Mouse (Mus musculus): ENCODE data around the gene Dthd1.

- TF ChIP-seq CTCF (IDR thresholded peaks at IDR 0.05; ENCODE audit: control insufficient read depth, insufficient read depth, insufficient read length) (no peak), MAX (IDR thresholded peaks at IDR 0.05) (no peak), FOSL1 (IDR thresholded peaks at IDR 0.05; ENCODE audit: insufficient read depth, low read length, poor library complexity, severe bottlenecking) (no peak), MYOG (IDR thresholded peaks at IDR 0.05; ENCODE audit: control insufficient read depth, extremely low read depth, insufficient read length) (no peak), USF1 (IDR thresholded peaks at IDR 0.05; ENCODE audit: low read depth) (no peak), CEBPB (IDR thresholded peaks at IDR 0.05; ENCODE audit: low read depth) (no peak)
Measured at GRCm38 (mm10) chr5:62771775-62772599, 41.6 kb upstream of the Dthd1 start.
